Mouse (Mus musculus) stomach, postnatal 0 days (tissue): ENCODE measurements around the gene Coro1a. TPM values are rescaled to one million over a fixed set of nuclear protein-coding genes. Genes with fewer than 3 reads are reported as not detected.
"Not testable (repeated sequence)": the region's sequence is repeated elsewhere in the genome, so short reads cannot be mapped to it uniquely, and the experiment has no call there.

Experiments
- ATAC-seq: fragments of 200-750 bp; cut with Nextera tagmentation; 2 replicates; pipeline ENCODE4 v1.8.0; 2017; ENCODE audit not compliant: low FRiP score, low TSS enrichment
- DNase-seq: peaks from one replicate; pipeline ENCODE4 v3.0.0-alpha.2; 2016; ENCODE audit warnings: low spot score
- H3K27ac ChIP-seq: fragments of 300-500 bp; sonication (generic); replicated peaks from 2 replicates; pipeline ENCODE4 v1.5.1; 2014; ENCODE audit warnings: mild to moderate bottlenecking, control low read depth
- H3K27me3 ChIP-seq: fragments of 300-500 bp; sonication (generic); 2 replicates; pipeline ENCODE4 v1.6.1; 2014; ENCODE audit warnings: low read length; ENCODE audit not compliant: control insufficient read depth, insufficient read depth
- H3K36me3 ChIP-seq: fragments of 300-500 bp; sonication (generic); 2 replicates; pipeline ENCODE4 v1.6.1; 2014; ENCODE audit warnings: low read length, mixed read lengths; ENCODE audit not compliant: control insufficient read depth, insufficient read depth
- H3K4me1 ChIP-seq: fragments of 300-500 bp; sonication (generic); replicated peaks from 2 replicates; pipeline ENCODE4 v1.6.1; 2014; ENCODE audit warnings: antibody characterized with exemption; ENCODE audit not compliant: control insufficient read depth, insufficient read depth
- H3K4me2 ChIP-seq: fragments of 300-500 bp; sonication (generic); replicated peaks from 2 replicates; pipeline ENCODE4 v1.6.1; 2014; ENCODE audit warnings: low read depth, mild to moderate bottlenecking, control low read depth, moderate library complexity
- H3K4me3 ChIP-seq: fragments of 300-500 bp; sonication (generic); 2 replicates; pipeline ENCODE4 v1.5.1; 2014; ENCODE audit warnings: low read depth, low read length, control low read depth
- H3K9ac ChIP-seq: fragments of 300-500 bp; sonication (generic); 2 replicates; pipeline ENCODE4 v1.6.1; 2014; ENCODE audit warnings: mild to moderate bottlenecking, low read length, control low read depth, mixed read lengths
- H3K9me3 ChIP-seq: fragments of 300-500 bp; sonication (generic); 2 replicates; pipeline ENCODE4 v1.6.1; 2016; ENCODE audit warnings: low read length; ENCODE audit not compliant: control insufficient read depth
- CTCF ChIP-seq: IDR thresholded peaks from 2 replicates; pipeline ENCODE4 v1.5.1; 2016; ENCODE audit warnings: antibody characterized with exemption, low read depth, mild to moderate bottlenecking, moderate library complexity
- EP300 ChIP-seq: optimal IDR thresholded peaks from 2 replicates; pipeline ENCODE3; 2016; ENCODE audit warnings: antibody characterized with exemption
- WGBS: fragments of 180-500 bp; shearing (Covaris S2); extraction: QIAGEN DNeasy Blood & Tissue Kit; methylation state at CpG from one replicate; pipeline ENCODE4 v1.1.7; 2014; 5-methylcytosine and 5-hydroxymethylcytosine counted together
- polyA plus RNA-seq: library from polyadenylated mRNA; unstranded; fragments of >200 nt; fragmentation: Nextera tagmentation; extraction: Ambion mirVana; gene quantifications from 2 replicates; pipeline ENCODE4 v1.2.1, GENCODE M21; 2015

The Coro1a gene
- polyA plus RNA-seq, 1 experiment from 2014 or later = 16.9 TPM

GRCm38 (mm10) chr7:126689021-126689420 is 18.6 kb downstream of the Coro1a start:
- Histone ChIP-seq H3K9ac (no peak overlapping the region), H3K9me3 (no peaks in the 10 kb centered on the region), H3K27me3 (no peaks in the 10 kb centered on the region), H3K27ac (no peak overlapping the region), H3K36me3 (no peaks in the 10 kb centered on the region; the same call in none of the 2 replicates), H3K4me2 (no peak overlapping the region), H3K4me1 (no peaks in the 10 kb centered on the region), H3K4me3 (no peak overlapping the region)
- TF ChIP-seq EP300 (no peak), CTCF (no peak)
- 82% methylated on average over 3 of the region's 3 CpGs for WGBS
- DNase-seq (no peak), ATAC-seq (no peak)

GRCm38 (mm10) chr7:126688156-126688555 is 19.4 kb downstream of the Coro1a start:
- not testable (repeated sequence) for H3K4me1 ChIP-seq, H3K36me3 ChIP-seq, ATAC-seq, DNase-seq, H3K27me3 ChIP-seq, H3K27ac ChIP-seq, H3K9me3 ChIP-seq, H3K4me3 ChIP-seq, H3K4me2 ChIP-seq, H3K9ac ChIP-seq
- 78% methylated on average over 4 of the region's 4 CpGs for WGBS

DNA sequence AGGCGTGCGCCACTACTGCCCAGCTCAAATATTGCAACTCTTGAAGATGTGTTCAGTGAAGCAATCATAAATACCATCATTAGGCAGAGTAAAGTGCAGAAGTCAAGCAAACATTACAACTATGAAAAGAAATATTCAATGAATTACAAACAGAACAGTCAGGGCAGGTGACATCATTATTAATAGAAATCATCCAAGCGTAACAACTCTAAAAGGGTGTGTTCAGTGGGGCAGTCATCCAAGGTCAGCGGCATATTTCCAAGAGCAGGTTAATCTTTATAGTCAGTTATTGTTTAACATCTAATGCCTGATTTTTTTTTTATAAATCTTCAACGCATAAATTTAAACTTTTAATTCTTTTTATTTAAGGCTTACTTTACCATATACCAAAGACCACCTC is 26.4 kb downstream of the Coro1a start:
- Histone ChIP-seq H3K4me3 (no peak overlapping the region), H3K27ac (no peak overlapping the region), H3K9me3 (no peaks in the 10 kb centered on the region), H3K36me3 (no peaks in the 10 kb centered on the region), H3K4me1 (0 out of 2 replicates have a peak, but pooled peaks cover 4% of the 10 kb centered on the region), H3K27me3 (no peaks in the 10 kb centered on the region), H3K9ac (no peak overlapping the region), H3K4me2 (no peak overlapping the region)
- ATAC-seq (no peak), DNase-seq (no peak)
- 69% methylated on average over 5 of the region's 5 CpGs for WGBS
- no peak for TF ChIP-seq EP300
- TF ChIP-seq CTCF = no peak

- 81% methylated on average over 5 of the region's 5 CpGs for WGBS
- Histone ChIP-seq H3K4me1 (0 out of 2 replicates have a peak, but pooled peaks cover 4% of the 10 kb centered on the region), H3K27ac (no peak overlapping the region), H3K4me3 (no peak overlapping the region), H3K27me3 (no peaks in the 10 kb centered on the region), H3K36me3 (no peaks in the 10 kb centered on the region), H3K4me2 (no peak overlapping the region), H3K9ac (no peak overlapping the region), H3K9me3 (no peaks in the 10 kb centered on the region)
- no peak for TF ChIP-seq CTCF
- TF ChIP-seq EP300 = no peak
- no peak for ATAC-seq
- DNase-seq = no peak
Measured at GRCm38 (mm10) chr7:126679683-126680082, 27.9 kb downstream of the Coro1a start.

DNA sequence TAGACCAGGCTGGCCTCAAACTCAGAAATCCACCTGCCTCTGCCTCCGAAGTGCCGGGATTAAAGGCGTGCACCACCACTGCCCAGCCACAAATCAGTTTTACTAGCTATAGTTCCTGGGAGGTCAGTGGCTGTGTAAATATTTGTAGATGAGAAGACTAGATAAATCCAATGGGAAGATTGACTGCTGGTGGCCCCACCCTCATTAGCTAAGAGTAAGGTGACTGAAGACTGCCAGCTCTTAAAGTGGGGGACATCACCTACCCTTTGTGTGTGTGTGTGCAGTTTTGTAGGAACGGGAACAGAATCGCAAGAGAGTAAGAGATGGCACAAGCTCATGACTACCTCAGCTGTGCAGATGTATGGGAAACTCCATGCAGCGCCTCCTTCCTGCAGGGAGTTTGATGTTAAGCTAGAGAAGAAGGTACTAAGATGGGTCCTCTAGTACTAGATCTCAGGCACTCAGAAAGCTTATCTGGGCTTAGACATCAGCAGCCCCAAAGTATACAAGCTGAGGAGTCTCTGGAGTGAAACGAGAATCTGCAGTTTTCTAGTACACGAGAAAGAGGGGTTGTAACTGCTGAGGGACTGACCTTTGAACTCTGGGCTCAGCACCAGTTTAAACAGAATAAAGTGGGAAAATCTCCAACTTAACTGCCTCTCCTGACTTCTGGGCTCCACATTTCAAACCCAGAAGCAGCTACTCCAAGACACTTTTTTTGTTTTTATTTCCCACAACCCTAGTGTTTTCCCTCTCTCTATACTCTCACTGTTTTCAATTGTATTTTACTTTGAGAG is 28.8 kb downstream of the Coro1a start:
- 0 out of 2 replicates have a peak, but pooled peaks cover 4% of the 10 kb centered on the region for H3K4me1 ChIP-seq
- no peak overlapping the region for H3K4me2 ChIP-seq
- TF ChIP-seq CTCF (no peak), EP300 (no peak)
- no peaks in the 10 kb centered on the region for H3K9me3 ChIP-seq
- H3K4me3 ChIP-seq = no peak overlapping the region
- 53% methylated on average over 8 of the region's 8 CpGs for WGBS
- no peaks in the 10 kb centered on the region for H3K27me3 ChIP-seq
- peak; percentile 33 for ATAC-seq
- no peak overlapping the region for H3K27ac ChIP-seq
- no peak for DNase-seq
- H3K36me3 ChIP-seq = no peaks in the 10 kb centered on the region
- no peak overlapping the region for H3K9ac ChIP-seq

DNA sequence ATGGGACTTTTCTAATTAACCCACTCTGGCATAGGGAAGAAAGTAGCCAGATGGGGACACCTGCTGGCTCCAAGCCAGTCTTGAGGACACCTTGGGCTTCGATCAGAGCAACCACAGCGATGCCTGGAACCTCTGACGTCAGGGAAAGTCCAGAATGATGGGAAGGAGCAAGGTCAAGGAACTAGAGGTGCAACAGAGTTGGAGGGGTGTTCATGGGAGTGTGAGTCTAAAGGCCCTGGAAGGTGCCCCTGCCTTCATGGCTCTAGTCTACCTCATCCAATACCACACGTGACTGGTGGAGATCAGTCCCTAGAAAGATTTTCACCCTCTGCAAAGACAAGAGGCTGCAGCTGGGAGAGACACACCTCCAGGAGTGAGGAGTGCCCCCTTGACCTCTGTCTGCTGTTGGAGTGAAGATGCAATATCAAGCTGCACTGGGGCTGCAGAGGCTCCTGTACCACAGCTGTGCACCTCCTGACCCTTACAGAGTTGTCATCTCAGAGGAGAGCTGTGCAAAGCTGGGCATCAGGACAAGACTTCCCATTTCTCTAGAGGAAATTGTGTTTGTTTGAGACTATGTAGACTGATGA is 30.9 kb downstream of the Coro1a start:
- TF ChIP-seq CTCF = no peak
- TF ChIP-seq EP300 = no peak
- no peak for DNase-seq
- no peak for ATAC-seq
- Histone ChIP-seq H3K9ac (no peak overlapping the region), H3K36me3 (peaks cover 6% of the 10 kb centered on the region; the same call in 1 of the 2 replicates), H3K27ac (peak overlapping the region; percentile 85), H3K4me2 (no peak overlapping the region), H3K9me3 (no peaks in the 10 kb centered on the region), H3K4me1 (0 out of 2 replicates have a peak, but pooled peaks cover 4% of the 10 kb centered on the region), H3K4me3 (no peak overlapping the region), H3K27me3 (no peaks in the 10 kb centered on the region)
- WGBS = 58% methylated on average over 4 of the region's 4 CpGs
